Mouse (Mus musculus) megakaryocyte, embryonic 14.5 days (primary cell): ENCODE results near the gene Col4a3bp.

Experiments
- FLI1 ChIP-seq: IDR thresholded peaks from 2 replicates; pipeline ENCODE4 v1.6.1; 2012; ENCODE audit warnings: low read length, inconsistent platforms, mixed read lengths
- GATA1 ChIP-seq: IDR thresholded peaks from 3 replicates; pipeline ENCODE4 v1.6.1; 2012; ENCODE audit warnings: mixed read lengths, low read length, inconsistent platforms, borderline replicate concordance

GRCm38 (mm10) chr13:96510635-96511034, 31.8 kb upstream of the Col4a3bp start:
- TF ChIP-seq GATA1 = no peak
- no peak for TF ChIP-seq FLI1
